Mouse (Mus musculus) adrenal gland, postnatal 36 days (tissue): Measurements from ENCODE around the gene Camta1. TPM values are rescaled to one million over a fixed set of nuclear protein-coding genes. Genes with fewer than 3 reads are reported as not detected.

Experiments used
- DNase-seq, 2 experiments: peaks; one replicate each; pipeline ENCODE4 v3.0.0; 2021; ENCODE audit warnings: mixed read lengths in 1 of 2
- total RNA-seq, 2 experiments: library from RNA; stranded (reverse); gene quantifications; 2 replicates each; pipeline ENCODE4 v1.2.3; 2021

Camta1 gene
- total RNA-seq, 2 experiments from 2014 or later, result 28.7 to 33.3 TPM

DNA sequence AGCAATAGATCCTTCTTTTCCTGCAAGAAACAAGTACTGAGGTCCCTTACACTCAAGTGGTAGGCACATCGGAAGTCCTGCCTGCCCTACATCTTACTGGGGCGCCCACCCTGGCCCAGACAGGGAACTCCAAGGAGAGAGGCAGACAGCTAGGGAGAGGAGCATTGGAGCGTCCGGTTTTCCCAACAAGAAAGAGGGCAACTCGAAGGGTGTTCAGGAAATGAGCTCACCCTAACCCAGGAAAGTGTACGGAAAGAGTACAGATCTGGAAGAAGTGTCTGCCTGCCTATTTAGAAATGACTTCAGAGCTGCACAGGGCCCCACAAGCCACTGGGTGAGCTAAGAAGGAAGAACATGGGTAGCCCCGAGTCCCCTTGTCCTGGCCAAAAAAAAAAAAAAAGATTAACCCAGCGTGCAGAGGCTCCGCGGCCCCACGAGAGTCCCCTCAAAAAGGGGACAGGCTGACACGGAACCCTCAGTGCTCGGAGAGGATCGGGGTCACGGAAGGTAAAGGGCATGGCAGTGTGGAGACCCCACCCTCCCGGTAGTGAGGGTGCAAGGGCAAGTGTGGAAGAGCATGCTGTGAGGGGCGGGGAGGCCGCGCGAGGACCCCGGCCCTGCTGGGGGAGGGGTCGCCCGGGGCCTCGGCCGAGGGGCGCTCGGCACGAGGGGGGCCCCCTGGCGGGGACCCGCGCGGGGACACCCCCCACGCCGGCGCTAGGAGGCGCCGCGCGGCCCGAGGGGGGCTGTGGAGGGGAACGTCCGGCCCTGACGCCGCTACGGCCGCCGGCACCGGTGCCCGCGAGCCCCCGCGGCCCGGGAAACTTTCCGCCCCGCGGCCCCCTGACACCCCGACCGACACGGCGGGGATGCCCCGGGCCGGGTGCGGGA, 990 bp downstream of the Camta1 start:
- DNase-seq, result peak; percentile 25 to 37

DNA sequence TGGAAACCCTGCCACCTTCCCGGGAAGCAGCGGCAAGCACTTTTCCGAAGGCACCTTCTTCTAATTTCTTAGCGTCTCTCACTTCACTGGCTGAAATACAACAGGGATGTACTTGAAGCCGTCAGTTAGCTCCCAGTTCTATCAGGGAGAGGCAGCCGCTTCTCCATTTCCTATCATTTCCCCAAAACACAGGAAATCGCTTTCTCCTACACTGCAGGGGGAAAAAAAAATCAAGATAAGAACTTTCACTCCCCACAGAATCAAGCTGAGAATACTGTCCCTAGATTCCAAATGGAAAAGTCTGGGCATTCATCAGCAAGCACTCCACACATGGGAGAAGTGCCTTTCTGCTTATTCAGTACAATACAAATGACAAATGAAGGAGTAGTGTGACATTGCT, 2.4 kb downstream of the Camta1 start:
- DNase-seq, result no peak

DNA sequence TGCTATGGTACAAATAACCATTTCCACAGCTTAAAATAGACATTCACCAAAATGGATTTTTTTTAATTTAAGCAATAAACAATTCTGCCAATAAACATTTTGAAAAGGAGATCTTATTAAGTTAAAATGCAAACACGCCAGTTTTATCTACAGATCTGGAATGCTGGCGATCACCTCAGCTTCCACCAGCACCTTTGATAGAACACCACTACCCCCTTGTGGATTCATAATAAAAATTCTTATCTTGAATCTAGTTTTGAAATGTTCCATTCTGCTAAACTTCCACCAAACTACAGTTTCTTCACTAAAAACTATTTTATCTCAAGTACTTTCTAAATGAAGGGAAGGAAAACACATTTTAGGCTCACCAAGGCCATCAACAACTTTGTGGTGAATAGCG, 7.7 kb downstream of the Camta1 start:
- no peak for DNase-seq

DNA sequence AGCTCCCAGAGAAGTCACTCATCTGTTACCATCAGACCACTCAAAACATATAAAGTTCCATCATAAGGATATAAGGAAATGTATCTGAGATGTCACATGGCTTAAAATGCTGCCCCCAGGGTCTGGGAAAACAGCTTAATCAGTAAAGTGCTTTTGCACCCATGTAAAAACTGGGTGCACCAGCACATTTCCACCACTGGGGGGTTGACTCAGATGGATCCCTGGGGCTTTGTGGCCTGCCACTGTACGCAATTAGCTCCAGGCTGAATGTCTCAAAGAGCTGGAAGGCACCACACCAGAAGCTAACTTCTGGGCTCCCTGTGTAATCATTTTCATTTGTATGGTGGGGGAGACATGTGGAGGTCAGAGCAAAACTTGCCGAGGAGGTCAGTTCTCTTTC, 10.5 kb downstream of the Camta1 start:
- peak; percentile 51 to 69 for DNase-seq

DNA sequence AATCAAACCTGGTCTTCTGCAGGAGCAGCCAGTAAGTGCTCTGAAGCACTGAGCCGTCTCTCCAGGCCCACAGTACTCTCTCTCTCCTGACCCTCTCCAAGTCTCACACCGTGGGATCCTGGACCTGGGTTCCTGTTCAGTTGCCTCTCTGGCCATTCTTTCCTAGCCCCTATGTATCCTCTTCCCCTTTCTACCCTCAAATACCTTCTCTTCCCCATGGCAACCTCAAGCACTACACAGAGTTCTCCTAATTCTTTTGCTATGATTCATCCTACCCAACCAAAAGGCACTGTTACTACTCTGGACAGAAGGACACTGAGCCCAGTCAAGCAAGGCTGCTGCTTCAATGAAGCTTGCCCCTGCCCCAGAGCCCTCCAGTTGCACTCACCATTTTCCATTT, 19.1 kb downstream of the Camta1 start:
- DNase-seq, result no peak

DNA sequence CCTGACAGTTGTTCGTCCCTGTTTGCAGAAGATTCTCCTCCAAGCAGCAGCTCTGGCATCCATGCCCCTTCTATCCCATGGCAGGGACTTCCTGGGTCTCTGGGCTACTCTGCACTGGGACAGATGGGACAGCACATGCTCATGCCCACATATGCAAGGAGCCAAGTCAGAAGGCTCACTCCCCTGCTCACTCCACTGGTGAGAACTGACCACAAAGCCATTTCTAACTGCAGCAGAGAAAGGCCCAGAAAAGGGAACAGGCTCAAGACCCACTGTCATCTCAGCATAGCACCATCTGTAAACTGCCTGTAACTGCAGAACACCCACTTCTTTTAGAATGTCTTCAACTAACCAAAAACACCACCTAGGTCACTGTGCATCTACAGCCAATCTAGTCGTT, 23.2 kb downstream of the Camta1 start:
- DNase-seq, result no peak

DNA sequence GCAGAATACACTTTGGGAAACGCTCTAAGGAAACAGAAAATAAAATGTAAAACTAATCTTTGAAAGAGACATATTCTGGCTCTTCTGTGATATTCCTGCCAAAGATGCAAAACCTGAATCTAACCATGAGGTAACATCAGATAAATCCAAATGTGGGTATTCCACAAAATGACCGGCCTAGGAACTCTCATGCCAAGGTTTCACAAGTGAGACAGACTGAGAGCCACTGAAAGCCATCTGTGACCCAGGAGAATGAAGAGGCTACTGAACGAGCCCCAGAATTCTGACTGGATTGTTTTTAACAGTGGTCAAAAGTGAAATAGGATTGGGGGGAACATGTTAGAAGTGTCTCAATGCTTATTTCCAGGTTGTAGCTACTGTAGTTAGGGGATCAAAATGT, 25.8 kb downstream of the Camta1 start:
- no peak for DNase-seq

DNA sequence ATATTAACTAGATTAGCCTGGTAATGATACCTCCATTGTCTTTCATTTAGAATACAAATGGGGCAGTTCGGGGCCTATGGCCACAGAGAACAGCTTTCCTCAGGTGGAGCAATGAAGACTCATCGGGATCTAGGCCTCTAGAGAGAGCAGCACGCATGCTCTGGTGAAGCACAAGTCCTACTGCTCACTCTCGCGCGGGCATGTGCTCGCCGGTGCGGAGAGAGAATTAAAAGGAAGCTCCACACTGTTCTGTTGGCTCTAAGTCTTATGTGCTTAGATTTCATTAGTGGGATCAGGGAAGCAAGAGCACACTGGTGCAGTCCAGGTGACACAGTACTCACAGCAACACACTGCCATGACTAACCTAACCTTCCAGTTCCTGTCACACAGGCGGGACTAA, 27.1 kb downstream of the Camta1 start:
- DNase-seq, result no peak

DNA sequence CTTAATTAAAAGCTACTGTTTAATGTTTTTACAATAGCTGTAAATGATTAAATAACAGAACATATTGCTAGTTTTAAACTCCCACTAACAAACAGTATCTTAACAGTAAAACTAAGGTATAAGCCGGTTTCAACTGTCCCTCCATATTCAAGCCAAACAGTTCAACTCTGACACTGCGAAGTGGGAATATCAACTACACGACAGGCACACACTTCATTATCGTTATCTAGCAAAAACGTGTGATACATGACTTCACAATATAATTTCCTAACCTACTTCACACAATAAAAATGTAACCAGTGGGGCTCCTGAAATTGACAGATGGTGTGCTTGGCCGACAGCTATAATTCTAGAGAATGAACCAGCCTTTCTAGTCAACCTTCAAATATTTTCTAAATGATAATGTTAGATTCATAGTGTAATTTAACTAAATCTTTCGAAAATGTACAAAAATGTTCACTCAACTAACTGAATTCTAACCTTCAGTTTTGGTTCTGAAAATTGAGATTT, 27.7 kb downstream of the Camta1 start:
- no peak for DNase-seq

DNA sequence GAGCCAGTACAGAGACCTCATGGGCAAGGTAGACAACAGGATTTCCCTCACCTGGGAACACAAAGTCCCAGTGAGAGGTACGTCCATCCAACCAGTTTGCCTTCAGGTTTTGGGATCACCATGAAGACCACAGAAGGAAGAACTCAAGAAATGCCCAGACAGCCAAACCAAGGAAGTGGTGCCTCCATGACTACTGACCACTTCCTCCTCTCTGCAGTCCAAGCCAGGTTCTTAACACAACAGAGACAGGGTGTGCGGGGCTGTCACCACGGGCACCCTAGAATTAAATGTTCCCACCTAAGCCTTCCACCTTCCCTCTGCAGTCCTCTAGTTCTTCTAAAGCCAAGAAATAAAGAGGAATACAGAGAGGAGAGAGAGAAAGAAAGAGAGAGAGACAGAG, 33.8 kb downstream of the Camta1 start:
- no peak for DNase-seq

DNA sequence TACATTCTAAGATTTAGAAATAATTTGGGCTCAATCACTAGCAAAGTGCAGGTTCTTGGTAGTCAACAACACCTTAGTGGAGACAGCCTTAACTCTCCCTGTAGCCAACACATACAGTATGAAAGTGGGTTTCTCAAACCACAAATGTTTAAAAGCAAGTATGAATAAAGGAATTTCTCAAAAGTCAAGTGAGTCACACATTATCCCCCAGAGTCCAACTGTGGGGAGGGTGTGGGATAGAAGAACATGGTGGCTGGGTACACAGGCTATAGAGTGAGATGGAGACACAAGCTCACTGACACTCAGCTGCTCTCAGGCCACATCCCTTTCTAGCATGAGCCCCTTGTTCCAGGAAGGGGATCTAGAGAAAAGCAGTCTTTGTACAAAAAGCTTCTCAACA, 34.3 kb downstream of the Camta1 start:
- DNase-seq, result no peak

DNA sequence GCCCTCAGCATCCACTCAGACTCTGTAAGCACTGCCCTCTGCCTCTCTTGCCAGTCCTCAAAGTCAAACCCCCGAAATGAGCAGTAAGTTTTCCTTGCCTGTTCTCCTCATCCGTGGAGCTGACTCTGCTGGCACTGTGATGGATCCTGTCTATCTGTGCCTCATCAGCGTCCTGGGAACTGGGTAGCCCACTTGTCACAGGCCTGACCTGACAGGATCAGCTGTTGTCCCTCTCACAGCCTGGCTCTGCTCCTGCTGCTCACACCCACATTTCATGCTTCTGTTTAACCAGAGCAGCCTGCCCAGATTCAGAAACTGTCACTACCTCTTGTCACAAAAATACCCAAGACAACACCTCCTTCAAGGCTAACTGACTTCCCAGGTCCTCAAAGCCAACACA, 37.7 kb downstream of the Camta1 start:
- DNase-seq, result no peak

DNA sequence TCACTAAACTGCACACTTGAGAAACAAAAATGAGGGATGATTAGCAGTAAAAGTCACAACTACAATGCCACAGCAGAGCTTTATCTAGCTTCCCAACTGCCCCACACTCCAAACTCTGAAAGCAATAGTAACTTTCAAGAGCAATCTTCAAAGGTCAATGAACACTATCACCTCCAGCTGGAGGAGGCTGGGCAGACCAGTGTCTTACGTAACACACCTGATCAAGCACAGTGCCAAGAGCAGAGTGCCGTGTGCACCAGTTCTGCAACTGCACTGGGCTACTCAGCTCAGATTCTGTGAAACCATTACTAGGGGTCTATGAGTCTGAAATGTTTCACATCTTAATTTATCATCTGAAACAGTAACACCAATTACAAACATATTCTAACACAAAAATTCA, 38.7 kb downstream of the Camta1 start:
- DNase-seq, result peak in 1 of 2 experiments; percentile 25

DNA sequence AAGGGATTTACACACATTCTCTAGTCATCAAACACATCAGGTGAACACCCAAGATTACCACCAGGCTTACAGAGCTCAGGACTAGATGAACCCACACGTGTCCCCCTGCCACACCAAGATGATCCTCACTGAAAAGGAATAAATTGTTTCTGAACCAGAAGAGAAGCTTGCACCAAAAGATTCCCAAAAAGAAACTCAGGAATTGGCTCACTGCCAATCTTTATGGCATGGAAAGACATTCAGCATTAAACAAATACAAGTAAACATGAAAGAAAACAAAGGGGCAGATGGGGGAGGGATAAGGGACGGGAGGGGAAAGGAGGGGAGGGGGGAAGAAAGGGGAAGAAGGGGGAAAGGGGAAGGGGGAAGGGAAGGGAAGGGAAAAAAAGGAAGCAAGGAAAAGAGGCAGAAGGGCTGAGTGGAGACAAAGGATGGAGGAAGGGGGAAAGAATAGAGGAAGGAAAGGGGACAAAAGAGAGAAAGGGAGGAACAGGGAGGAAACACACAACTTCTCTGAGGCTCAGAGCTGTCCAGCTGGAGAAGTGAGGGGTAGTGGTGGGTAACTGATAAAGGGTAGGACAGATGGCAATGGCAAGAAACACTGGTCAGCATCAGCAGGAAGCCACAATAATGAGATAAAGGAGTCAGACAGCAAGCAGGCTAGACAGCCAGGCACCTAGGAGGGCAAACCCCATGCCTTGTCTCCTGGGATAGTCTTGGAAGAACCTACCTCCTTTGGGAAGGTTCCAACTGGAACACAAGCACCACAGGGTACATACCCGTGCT, 43.5 kb downstream of the Camta1 start:
- no peak for DNase-seq

DNA sequence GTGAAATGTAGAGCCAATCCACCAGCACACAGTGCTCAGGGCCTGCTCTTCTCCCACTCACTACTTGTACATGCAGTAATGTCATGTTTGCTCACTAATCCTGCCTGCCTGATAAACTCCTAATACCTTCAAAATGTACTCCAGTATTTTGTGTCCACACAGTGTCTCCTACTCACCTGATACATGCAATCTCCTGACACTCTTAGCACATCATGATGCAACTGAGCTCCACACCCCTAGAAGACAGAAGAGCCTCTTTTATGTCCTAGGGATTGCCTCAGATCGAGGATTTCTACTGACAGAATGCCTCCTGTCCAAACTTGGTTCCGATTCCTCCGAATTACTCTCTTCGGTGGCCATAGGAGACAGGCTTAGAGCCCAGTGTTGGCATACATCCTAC, 48.0 kb downstream of the Camta1 start:
- no peak for DNase-seq

DNA sequence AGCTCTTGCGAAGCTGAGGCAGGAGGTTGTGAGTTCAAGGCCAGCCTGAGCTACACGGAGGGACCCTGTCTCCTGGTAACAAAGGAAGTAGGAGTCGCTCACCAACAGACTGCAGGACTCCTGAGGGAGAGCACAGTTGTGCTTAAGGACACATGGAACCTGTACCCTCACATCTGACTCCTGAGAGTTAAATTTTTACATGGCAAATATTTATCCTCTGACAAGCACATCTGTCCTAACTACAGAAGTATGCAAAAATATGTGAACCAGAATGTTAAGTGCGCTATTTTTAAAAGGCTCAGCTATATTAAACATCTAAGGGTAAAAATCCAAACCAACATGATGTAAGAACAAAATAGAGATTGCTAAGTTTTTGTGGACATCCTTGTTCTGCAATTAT, 56.0 kb downstream of the Camta1 start:
- DNase-seq, result no peak

DNA sequence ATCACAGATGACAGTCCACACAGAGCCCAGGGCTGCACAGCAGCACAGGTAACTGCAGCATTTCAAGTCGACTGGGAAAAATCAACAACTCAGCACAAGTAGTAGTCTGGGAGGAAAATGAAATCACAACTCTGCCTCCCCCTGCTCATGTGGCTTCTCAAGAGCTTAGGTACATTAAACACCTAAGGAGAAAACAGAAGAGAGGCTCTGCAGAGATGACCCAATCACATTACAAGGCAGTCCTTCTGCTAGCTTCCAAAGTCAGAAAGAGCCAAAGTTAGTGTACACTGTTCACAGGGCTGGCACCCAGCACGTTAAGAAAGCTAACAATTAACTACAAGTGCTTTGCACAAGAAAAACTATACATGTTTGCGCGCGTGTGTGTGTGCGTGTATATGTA, 56.6 kb downstream of the Camta1 start:
- no peak for DNase-seq

DNA sequence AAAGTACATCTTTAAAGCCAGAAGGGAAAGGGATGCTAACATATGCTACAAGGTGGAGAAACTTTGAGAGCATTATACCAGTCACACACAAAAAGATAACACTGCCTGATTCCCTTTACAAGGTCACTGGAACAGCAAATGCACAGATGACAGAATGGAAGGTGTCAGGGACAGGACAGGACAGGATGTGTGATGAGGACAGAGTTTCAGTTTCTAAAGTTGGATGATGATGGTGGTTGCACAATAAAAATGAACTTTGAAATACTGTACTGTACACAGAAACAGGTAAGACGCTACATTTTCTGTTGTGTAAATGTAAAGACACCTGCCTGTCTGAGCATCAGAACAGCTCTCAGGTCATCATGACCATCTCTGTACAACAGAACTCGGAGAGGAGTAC, 57.5 kb downstream of the Camta1 start:
- no peak for DNase-seq

DNA sequence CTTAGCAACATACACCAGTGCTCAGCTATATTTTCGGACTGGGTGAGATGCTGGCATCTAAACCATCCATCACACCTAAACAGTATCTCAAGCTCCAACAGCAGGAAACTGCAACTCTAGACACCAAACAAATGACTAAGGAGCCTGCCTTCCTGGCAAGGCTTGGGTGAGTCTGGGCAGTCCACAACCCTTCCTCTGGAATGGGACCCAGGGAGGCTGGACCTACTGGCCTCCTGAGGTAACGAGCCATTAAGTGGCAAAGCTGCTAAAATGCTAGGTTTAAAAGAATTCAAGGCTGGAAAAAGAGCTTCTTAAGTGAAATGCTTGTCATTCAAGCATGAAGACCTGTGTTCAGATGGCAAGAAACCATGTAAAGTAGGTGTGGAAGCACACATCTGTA, 63.0 kb downstream of the Camta1 start:
- no peak for DNase-seq

DNA sequence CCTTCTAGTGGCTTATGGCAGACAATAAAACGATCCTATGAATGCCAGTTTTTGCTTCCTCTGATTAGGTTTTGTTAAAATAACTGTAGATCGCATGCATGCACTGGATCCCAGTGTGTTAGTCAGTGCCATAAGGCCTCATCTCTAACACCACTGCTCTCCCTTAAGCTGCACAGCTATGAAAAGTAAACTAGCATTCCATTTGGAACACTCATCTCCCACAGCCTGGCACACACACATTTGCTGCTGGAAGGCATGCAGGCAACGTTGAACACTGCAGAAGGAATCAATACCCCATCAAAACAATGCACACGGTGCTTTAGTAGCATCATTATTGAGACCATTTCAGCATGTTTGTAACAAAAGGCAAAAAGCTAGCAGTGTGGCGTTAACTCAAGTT, 68.0 kb downstream of the Camta1 start:
- no peak for DNase-seq

DNA sequence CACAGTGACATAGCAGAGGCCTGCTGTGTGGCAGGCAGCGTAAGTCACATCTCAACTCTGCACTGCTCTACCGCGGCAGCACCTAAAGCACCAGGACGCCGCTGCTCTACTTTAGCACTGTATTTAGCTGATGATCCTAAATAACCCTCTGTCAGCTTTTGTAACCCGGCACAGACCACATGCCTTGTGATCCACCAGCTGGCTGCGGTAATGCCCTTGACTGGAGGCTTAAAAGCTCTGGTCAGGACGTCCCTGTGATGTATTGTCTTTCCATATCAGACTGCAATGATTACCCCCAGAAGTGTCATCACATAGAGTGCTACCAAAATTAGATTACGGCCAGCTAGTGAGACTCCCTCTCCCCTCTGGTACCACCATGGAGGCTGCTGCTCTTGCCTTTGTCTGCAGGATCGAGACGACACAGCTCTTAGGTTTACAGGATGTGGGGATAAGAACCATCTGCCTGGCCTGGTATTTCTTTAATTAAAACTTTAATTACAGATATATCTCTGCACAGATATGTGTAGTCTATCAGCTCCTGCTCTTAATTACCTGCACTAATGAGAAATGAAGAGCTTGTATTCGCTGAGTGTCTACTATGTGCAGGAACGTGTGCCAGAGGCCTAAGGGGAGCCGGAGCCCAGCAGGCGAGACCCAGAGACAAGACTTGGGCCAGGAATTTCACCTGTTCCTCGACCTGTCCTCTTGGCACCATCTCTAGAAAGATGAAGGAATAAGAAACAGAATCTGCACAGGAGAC, 74.5 kb downstream of the Camta1 start:
- DNase-seq, result no peak

DNA sequence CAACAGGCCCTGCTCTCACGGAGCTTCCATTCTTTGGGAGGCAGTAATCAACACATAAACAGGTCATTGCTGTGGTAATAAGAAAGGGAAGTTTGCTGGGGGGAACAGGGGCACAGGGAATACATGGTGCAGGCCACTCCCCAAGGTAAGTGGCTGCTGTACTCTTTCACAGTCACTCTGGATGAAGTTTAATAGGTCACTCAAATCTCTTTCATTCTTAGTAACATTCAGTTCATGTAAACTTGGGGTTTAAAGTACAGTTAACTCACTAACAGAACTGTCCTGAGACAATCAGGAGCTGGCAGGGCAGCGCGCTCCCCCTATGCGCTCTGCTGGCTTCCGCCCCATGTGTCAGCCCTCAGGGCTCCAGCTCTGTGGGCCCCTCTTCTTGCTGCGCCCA, 81.2 kb downstream of the Camta1 start:
- no peak for DNase-seq
